Mouse (Mus musculus) heart, adult 18-20 months (tissue): ENCODE data around the gene Pmpca. TPM values are rescaled to one million over a fixed set of nuclear protein-coding genes. Genes with fewer than 3 reads are reported as not detected.
"Not testable (repeated sequence)": the region's sequence is repeated elsewhere in the genome, so short reads cannot be mapped to it uniquely, and the experiment has no call there.

Experiments used
- DNase-seq, 2 experiments: peaks; one replicate each; pipeline ENCODE4 v3.0.0; 2021 to 2022; ENCODE audit warnings: mixed read lengths in 1 of 2
- total RNA-seq, 2 experiments: library from RNA; stranded (reverse); gene quantifications; 2 replicates each; pipeline ENCODE4 v1.2.3; 2021

Pmpca gene
- total RNA-seq, 2 experiments from 2014 or later, result 152 to 153 TPM

DNA sequence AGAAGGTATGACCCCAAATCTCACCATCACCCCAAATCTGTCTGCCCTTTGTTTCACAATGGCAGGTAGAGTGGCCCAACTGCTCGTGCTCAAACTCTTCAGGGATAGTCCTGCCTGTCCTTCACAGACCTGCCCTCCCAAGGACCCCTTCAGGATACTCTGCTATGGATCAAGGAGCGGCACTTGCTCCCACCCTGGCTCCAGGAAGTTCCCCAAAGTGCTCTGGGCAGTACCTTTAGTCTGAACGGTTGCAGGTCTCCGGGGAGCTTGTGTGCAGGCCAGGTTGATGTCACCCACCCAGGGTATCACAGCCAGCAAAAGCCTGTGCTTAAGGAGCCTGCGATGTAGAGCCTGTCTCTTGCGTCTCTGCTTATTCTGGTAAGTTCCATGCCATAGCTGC is 21.2 kb upstream of the Pmpca start:
- no peak for DNase-seq

DNA sequence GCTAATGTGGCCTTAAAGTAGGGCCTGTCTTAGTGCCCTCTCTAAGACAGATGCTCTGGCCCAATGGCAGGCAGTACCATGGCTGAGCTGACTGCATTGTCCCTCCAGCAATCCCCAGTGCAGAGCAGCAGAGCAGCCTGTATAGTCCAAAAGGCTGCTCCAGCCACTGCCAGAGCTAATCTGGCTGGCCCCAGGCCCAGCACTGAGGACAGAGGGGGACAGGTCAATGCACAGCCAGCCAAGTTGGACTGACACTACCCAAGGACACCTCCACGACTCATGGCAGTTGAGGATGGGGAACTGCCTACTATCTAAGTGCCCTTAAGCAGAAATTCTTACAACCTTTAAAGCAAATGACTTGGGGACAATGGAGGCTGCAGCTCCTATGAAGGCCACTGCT is 20.6 kb upstream of the Pmpca start:
- DNase-seq, result peak; percentile 69 to 82

DNA sequence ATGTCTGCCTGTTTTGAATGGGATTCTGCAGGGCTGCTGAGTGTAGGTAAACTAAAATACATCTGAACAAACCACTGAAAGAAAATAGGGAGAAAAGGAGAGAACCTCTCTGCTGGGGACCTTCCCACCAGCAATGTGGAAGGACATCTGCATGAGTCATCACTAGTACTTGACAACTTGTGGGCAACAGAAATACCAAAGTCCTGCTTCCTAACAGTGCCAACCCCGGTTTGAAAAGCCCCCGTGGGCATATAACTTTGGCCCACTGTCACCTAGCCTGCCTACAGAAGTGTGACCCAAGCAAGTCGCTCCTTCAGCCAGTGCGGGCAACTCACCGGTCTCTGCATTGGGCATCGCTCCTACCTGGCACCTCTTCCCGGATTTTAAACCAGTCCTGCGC is 16.7 kb upstream of the Pmpca start:
- no peak for DNase-seq

DNA sequence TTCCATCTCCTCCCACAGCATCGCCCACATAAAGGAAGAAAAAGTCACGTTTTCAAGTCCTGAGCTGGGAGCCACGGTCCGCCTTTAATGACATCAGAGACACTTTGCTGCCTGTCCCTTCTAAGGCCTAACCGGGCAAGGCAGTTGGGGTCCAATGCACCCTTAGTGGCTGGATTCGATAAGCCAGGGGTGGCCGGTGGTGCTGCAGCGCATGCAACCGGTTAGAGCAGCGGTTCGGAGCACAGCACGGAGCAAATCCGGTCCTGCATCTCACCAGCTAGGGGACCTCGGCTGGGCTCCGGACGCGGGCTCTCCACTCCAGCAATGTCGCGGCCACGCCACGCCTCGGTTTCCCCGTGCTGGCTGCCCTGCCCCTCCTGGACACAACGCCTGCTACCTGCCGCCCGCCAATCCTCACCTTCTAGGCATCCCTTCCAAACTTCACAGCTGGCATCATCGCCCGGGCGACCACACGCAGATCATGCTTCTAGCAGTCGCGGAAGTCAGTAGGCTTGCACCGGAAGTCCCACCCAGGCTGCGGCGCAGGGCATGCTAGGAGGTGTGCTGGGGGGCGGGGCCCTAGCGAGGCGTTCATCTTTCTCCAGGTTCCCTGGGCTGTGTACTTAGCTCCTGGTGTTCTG is 8.9 kb upstream of the Pmpca start, which contains the start of gene Snapc4:
Snapc4 (minus strand) TSS at position 523 of the 641 bp plus-strand sequence.
- DNase-seq, result peak; percentile 87 to 89

DNA sequence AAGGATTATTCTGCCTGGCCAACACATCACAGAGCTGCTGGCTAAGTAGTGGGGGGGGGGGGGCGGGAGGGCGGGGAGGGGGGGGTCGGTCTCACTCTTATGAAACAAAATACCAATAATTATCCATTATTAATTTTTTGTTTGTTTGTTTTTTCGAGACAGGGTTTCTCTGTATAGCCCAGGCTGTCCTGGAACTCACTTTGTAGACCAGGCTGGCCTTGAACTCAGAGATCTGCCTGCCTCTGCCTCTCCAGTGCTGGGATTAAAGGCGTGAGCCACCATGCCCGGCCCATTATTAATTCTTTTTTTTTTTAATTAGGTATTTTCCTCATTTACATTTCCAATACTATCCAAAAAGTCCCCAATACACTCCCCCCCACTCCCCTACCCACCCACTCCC is 8.3 kb upstream of the Pmpca start:
- DNase-seq, result not testable (repeated sequence)

DNA sequence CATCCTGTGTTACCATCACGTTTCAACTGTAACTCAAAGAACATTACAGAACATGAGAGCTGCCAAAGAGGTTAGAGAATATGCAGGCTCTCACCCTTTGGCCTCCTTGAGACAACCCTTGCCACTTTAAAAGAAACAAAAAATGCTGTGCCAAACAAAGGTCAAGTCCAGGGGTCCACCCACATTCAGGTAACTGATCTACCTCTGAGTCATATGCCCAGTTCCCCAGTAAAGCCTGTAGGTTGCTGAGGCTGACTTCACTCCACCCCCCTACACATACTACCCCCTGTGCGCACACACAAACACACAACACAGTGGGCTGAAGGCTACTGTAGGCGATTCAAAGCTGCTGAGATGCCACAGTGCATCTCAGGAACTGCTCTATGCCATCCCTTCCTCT is 1.4 kb upstream of the Pmpca start:
- DNase-seq, result no peak

DNA sequence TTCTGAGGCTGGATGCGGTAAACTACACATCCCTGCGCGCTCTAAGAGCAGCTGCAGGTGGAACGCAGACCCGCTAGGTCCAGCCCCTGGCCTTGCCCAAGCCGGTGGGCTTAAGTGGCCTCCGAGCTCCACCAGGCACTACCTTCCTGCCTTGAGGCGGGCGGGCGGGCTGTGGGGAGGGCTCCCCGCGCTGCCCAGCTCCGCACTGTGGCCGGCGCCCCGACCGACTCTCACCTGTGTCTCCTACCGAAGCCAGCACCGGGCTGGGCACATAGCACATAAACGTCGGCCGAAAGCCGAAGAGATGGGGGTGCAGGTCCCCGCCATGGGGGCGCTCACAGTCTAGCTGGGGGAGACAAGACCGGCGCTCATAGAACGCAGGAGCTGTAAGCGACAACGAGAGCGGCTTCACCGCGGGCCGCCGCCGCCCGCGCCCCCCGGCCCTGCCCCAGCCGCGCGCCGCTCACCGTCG is 421 bp upstream of the Pmpca start:
- no peak for DNase-seq

DNA sequence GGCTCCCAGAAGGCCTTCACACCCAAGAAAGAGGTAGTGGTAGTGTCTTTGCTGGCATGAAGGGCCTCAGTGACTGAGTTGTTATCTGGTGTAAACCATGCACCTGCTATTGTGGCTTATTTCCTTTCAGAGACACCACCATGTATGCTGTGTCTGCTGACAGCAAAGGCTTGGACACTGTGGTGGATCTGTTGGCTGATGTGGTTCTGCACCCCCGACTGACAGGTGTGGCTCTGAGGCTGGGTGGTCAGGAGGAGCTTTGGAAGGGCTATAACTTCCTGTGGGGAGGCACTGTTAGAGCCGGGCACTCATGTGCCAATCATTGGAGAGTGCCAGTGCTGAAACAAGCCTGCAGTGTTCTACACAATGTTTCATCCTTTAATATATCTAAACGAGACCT is 1.8 kb downstream of the Pmpca start:
- no peak for DNase-seq

DNA sequence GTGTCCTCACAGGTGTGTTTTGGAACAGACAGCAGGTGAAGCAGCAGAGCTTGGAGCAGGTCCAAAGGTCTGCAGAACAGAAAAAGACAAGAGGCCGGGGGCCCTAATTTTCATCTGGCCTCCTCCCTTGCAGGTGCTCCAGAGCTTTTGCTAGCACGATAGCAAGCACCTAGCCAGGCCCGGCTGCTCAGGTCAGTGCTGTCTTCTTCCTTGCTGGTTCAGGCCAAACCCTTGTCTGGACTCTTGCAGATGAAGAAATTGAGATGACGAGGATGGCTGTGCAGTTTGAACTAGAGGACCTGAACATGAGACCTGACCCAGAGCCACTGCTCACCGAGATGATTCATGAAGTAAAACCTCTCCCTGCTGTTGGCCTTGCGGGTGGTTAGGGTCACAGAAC is 2.5 kb downstream of the Pmpca start:
- no peak for DNase-seq

DNA sequence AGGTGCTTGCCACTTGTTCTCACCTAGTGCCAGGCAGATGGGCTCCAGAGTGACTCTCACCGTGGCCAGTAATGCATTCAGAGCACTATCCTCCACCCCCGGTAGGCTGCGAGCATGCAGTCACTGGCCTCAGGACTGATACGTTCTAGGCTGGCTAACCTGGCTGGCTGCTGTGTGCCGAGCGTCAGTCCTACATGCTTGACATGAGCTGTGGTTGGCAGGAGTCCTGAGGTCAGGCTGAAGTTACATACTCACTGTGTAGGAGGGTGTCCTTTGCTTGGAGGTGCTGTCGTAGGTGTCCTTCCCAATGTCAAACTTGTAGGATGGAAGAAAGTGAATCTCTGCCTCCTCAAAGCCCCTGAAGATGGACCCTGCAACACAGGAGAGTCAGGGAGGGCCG is 9.8 kb downstream of the Pmpca start:
- peak in 1 of 2 experiments; percentile 35 for DNase-seq

DNA sequence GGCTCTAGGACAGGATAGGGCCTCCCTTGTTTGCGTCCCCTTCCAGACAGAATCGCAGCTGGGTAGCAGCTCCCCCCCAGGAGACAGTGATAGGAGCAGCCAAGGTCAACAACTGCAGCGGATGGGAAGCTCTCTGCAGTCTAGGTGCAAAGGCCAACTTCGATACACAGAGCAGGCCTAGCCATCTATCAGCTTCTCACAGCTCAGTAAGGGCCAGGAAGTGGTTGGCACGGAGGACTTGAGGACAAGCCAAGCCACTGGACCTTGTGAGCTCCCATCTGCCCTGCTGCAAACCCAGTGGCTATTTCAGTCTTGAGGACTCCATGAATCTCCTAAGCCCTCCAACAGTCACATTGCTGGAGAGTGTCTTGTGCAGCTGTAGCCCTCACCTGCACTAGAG is 10.5 kb downstream of the Pmpca start:
- peak; percentile 63 to 78 for DNase-seq

DNA sequence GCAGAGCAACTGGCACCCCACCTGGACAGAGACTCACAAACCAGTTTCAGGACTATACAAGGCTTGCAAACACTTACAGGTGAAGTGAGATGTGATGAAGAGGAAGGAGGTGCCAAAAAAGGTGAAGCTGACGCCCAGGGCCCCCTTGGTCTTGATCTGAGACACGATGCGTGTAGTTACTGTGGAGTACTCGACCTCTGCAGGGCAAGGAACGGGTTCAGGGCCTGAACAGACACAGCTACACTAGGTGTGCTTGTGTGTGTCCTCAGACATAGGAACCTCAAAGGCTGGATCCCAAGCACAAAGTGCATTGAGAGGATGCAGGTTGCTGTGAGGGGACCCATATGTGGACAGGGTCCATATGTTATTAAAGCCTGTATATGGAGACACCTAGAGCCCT is 11.2 kb downstream of the Pmpca start:
- no peak for DNase-seq

DNA sequence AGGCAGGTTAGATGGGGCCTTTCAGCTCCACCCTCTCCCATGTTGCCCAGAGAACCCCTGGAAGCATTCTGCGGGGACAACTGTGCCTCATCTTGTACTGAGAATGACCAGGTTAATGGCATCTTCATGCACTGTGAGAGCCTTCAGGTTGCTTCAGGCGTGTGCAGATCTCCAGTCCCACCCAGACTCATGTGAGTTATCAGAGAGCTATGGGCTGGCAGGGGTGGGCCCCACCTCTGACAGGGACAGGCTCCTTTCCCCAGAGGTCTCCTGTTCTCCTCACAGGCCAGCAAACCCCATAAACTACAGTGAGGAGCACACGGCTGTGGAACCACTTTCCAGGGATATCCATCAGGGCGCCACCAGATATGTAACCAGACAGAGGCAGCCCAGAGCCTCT is 11.9 kb downstream of the Pmpca start:
- DNase-seq, result no peak

DNA sequence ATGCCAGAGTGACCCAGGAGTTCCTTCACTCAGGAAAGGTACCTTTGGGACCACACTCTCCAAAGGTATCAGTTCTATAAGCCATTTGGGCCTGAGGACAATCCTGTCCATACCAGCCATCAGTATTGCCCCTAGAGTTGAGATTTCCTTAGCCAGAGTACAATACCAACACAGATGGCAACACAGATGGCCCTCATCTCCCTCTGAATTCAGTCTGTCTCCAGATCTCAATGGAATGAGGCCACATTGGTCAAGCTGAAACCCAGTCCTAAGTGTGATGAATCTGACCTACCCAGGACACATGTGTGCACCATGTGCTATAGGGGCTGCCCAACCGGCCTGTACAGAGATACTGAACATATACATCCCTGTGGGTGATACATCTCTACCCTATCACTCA is 13.1 kb downstream of the Pmpca start:
- no peak for DNase-seq

DNA sequence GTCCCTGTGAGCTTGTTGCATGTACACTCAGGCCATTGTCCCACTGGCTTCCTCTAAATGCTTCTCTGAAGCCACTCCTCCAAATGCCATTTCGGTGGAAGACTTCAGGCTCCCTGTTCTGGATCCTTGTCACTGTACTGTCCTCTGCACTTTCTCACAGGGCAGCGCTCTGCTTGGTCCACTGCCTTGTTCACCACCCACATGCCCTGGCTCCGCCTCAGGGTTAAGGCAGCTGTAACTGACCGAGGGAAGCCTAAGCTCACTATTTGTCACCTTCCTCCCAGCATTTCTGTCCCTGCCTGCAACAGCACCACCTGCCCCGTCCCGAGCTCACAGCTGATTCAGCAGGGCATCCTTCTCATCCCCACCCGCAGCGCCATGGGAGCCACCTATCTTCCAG is 14.2 kb downstream of the Pmpca start:
- DNase-seq, result no peak

DNA sequence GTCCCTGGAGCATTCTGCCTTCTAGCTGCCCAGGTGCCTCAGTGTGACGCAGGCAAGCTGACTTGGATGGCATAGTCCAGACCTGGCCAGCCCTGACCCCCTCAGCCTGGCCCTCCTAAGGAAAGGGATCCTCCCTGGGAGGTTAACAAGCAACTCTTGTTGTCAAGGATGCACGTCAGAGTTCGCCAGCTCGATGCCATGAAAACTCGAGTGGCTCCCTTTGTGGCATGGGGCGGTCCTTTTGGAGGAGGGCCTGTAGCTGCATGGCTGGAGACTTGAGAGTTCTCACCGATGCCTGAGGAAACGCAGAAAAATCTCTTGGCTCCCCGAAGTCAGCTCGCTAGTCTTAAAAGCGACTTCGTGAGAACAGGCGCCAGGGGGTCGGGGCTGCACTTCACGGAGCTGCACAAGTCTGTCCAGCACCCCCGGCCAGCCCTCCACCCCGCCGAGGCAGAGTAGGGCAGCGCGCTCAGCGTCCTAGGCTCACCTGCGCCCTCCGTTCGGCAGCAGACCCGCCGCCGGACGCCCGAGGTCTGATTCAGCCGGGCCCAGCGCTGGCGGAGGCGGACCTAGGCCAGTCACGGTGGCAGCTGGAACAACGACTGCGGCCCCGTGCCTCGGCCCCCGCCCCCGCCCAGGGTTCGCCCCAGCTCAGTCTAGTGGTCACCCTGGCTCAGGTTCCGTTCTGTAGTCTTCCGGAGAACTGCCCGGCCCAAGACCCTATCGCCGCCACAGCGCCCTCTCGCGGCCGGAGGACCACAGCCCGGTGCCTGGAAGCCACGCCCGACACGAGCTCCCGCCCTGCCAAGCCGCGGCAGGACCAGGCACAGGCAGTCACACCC is 19.6 kb downstream of the Pmpca start, which contains the start of gene Inpp5e:
Inpp5e (minus strand) TSS at position 689 of the 842 bp plus-strand sequence.
- DNase-seq, result peak; percentile 97 to 99

DNA sequence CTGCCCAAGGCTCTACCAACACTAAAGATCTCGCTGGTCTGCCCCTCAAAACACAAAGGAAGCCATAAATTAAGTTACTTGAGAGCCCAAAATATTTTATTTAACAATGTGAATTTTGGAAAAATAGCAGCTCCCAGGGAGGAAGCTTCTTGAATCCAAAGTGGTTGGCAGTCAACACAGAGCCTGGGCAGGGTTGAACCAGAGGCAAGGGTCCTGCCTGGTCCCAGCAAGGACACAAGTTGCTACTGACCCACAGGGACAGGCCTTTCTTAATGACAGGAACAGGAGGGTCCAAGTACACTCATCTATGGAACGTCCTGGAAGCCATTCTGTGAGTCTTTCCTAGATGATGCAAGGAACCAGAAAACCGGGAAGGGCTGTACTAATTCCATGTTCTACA is 20.2 kb downstream of the Pmpca start:
- no peak for DNase-seq

DNA sequence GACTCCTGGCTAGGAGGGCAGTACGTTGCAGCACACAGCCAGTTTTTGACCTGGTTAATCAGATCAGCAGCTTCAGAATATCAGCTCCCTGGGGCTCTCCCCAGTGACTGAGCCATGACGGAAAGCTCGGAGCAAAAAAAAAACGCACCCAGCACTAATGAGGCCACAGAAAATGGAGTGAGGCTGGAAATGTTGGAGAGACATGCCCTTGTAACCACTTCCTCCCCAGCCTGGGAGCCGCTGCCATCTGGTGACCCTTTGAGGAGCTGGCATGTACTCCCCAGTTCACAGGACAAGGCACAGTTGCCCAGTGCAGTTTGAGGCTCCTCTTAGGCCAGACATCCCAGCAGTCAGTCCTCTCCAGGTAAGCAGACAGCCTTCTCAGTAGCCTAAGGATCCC is 21.0 kb downstream of the Pmpca start:
- no peak for DNase-seq

DNA sequence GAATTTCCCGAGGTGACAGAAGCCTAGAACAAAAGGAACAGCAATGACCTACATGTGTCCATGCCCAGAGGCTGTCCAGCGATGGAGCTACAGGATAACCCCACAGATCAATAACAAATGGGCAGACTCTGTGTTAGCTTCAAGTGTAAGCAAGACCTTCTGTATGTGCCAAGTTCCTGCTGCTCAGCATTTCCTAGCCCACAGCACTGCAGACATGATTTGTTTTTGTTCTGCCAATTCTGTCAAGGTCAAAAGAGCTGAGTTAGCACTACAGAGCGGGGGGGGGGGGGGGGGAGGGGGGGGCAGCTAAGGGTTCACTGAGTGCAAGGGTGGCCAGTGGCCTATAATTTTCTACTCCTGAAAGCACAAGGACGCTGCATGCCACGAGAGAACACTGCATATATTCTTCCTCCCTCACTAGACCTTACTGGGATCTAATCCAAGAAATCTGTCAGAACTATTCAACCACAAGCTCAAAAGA is 21.8 kb downstream of the Pmpca start:
- no peak for DNase-seq

DNA sequence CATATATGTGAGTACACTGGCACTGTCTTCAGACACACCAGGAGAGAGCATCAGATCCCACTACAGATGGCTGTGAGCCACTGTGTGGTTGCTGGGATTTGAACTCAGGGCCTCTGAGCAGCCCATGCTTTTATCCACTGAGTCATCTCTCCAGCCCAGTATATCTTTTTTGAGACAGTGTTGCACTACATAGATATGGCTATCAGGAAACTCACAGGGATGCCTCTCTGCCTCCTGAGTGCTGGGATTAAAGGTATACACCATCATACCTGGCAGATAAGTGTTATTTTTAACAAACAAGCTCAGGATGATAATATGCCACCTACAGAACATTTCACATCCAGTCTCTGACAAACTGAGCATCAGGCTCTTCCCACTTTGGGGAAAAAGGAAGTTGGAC is 27.9 kb downstream of the Pmpca start:
- DNase-seq, result no peak

DNA sequence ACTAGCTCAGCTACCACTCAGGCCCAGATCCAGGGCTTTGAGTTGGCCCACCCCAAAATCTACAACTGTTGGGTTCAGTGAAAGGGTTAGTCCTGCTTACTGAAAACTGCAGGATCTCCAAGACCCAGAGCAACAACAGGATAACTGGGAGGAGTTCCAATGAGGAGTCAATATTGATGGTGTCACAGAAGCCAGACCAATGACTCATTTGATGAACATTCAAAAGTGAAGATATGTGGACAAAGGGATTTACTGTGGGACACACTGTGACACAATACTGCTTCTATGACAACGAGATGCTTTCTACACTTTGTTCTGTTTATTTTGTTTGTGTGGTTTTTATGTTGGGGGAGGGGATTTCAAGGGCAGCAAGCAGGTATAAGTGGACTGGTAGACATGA is 29.0 kb downstream of the Pmpca start:
- DNase-seq, result no peak

DNA sequence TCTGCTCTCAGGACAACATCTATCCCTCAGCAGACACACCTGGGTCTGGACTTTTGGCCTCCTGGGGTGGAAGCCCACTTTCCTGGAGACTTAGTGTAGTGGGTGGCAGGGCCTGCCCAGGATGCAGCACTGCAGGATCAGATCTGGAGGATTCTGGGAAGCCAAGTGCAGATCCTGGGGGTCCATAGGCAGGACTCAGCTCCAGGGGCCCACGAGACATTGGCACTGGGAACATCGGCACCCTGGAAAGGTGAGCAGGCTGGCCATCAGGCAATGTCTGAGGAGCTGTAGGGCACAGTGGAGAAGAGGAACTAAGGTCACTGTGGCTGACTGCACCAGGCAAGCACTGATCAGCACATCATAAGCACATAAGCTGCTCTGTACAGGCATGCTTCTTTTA is 32.8 kb downstream of the Pmpca start:
- no peak for DNase-seq

DNA sequence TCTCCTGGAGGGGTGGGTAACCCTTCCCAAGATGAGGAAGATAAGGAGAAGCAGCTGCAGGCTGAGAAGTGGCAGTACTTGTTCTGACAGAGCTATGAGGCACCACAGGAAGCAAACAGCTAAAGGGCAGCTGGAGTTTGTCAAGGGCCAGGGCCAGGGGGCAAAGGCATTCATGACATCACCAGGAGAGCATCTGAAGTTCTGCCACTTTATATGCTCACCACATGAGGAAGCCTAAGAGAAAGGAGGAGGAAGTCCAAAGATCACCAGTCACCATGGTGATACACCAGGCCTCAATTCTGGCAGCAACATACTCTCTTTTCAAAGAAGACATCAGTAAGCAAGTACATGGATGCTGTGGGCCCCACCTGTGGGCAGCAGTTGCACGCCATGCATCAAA is 33.9 kb downstream of the Pmpca start:
- no peak for DNase-seq

DNA sequence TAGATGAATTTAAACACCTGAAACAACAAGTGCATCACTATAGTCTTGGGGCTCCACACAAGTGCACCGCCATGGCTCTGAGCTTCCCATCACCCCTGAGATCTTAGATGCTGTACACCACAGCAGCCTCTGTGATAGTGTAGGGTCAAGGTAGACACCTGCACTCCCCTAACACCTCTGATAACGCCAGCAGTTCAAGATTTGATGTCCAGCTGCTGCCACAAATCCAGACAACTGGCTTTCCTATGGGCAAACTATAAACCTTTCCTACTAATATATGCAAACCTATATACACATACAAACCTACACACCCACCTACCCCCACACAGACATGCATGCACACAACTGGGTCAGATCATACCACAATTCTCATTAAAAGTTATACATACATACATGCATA is 35.4 kb downstream of the Pmpca start:
- no peak for DNase-seq
